Mouse (Mus musculus): ENCODE data around the gene Lce3a.

DNA sequence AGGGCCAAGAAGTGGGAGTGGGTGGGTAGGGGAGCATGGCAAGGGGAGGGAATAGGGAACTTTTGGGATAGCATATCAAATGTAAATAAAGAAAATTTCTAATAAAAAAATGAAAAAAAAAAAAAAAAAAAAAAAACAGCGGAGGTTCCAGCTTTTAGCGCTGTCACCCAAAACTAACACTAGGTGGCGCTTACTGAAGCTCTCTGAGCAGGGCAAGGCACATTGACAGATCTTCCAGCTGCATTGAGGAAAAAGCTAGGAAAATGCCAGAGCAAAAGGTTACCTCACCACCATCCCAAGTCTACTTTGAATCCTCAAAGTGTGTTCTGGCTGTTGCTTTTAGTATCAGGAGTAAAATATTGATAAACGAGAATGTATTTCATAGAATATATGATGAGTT is 18.5 kb downstream of the Lce3a start:
- TF ChIP-seq CTCF (IDR thresholded peaks at IDR 0.05; ENCODE audit: control insufficient read depth, insufficient read depth, insufficient replicate concordance, low read depth, low read length), result no peak
- no peak for TF ChIP-seq POLR2A (IDR thresholded peaks at IDR 0.05; ENCODE audit: control insufficient read depth, low read depth, low read length)

Measured in testis, adult 2 months (tissue).